Mouse (Mus musculus) MEL (cell line): ENCODE data around the gene Edem3. TPM values are rescaled to one million over a fixed set of nuclear protein-coding genes. Genes with fewer than 3 reads are reported as not detected.

ENCODE experiments used
- DNase-seq: peaks from one replicate; pipeline ENCODE4 v3.0.0; 2011; ENCODE audit warnings: low read depth, low spot score
- H3K27ac ChIP-seq: 2 replicates; pipeline ENCODE4 v1.5.1; 2012; ENCODE audit warnings: low read depth, mild to moderate bottlenecking, control low read depth, low read length, moderate library complexity; ENCODE audit not compliant: control insufficient read depth
- H3K27me3 ChIP-seq, 2 experiments: fragments of 150-350 bp in 1 of 2; sonication (generic) in 1 of 2; 2 replicates each; pipeline ENCODE4 v1.6.1; 2012; ENCODE audit warnings: low read length in 2 of 2, mild to moderate bottlenecking in 2 of 2, improper control_type of control experiment in 1 of 2, moderate library complexity in 1 of 2; ENCODE audit not compliant: insufficient read depth in 2 of 2, control insufficient read depth in 1 of 2
- H3K36me3 ChIP-seq, 2 experiments: 2 replicates each; pipeline ENCODE4 v1.6.1; 2012 to 2014; ENCODE audit warnings: low read length in 2 of 2, improper control_type of control experiment in 1 of 2, inconsistent platforms in 1 of 2, mild to moderate bottlenecking in 1 of 2; ENCODE audit not compliant: insufficient read depth in 2 of 2, control insufficient read depth in 1 of 2
- H3K4me1 ChIP-seq, 2 experiments: fragments of 150-350 bp in 1 of 2; sonication (generic) in 1 of 2; 2 replicates each; pipeline ENCODE4 v1.6.1; 2012; ENCODE audit warnings: low read length in 2 of 2, improper control_type of control experiment in 1 of 2, mild to moderate bottlenecking in 1 of 2; ENCODE audit not compliant: insufficient read depth in 2 of 2, control insufficient read depth in 1 of 2
- H3K4me3 ChIP-seq, 2 experiments: fragments of 150-350 bp in 1 of 2; sonication (generic) in 1 of 2; 2 replicates each; pipeline ENCODE4 v1.5.1; 2012; ENCODE audit warnings: low read depth in 2 of 2, low read length in 2 of 2, mild to moderate bottlenecking in 2 of 2, moderate library complexity in 2 of 2, control low read depth in 1 of 2, improper control_type of control experiment in 1 of 2; ENCODE audit not compliant: control insufficient read depth in 1 of 2, insufficient read depth in 1 of 2
- H3K79me2 ChIP-seq: 2 replicates; pipeline ENCODE4 v1.6.1; 2012; ENCODE audit warnings: mild to moderate bottlenecking, low read length, moderate library complexity; ENCODE audit not compliant: control insufficient read depth, poor library complexity, insufficient read depth
- H3K9ac ChIP-seq: 2 replicates; pipeline ENCODE4 v1.6.1; 2012; ENCODE audit warnings: low read depth, mild to moderate bottlenecking, control low read depth, low read length, moderate library complexity; ENCODE audit not compliant: control insufficient read depth, poor library complexity, severe bottlenecking
- H3K9me3 ChIP-seq: fragments of 150-350 bp; sonication (generic); replicated peaks from 2 replicates; pipeline ENCODE4 v1.6.1; 2012; ENCODE audit warnings: mild to moderate bottlenecking, low read length, improper control_type of control experiment, moderate library complexity; ENCODE audit not compliant: insufficient read depth
- BHLHE40 ChIP-seq: IDR thresholded peaks from 2 replicates; pipeline ENCODE4 v1.6.1; 2012; ENCODE audit warnings: low read depth, mild to moderate bottlenecking, inconsistent platforms, low read length, improper control_type of control experiment, borderline replicate concordance
- CTCF ChIP-seq, 3 experiments: IDR thresholded peaks in 2 of 3; conservative IDR thresholded peaks in 1 of 3; 2 replicates each; pipeline ENCODE4 v1.5.1; 2011 to 2012; ENCODE audit warnings: low read length in 3 of 3, low read depth in 2 of 3, mild to moderate bottlenecking in 2 of 3, improper control_type of control experiment in 1 of 3, inconsistent platforms in 1 of 3, mixed read lengths in 1 of 3, moderate library complexity in 1 of 3; ENCODE audit not compliant: control insufficient read depth in 1 of 3, insufficient read depth in 1 of 3, poor library complexity in 1 of 3, severe bottlenecking in 1 of 3
- E2F4 ChIP-seq: IDR thresholded peaks from 2 replicates; pipeline ENCODE4 v1.6.1; 2011; ENCODE audit warnings: low read depth, low read length, improper control_type of control experiment, borderline replicate concordance
- EP300 ChIP-seq, 2 experiments: IDR thresholded peaks; 2 replicates each; pipeline ENCODE4 v1.6.1; 2011; ENCODE audit warnings: improper control_type of control experiment in 2 of 2, low read length in 2 of 2, low read depth in 1 of 2, mild to moderate bottlenecking in 1 of 2
- ETS1 ChIP-seq: IDR thresholded peaks from 2 replicates; pipeline ENCODE4 v1.6.1; 2012; ENCODE audit warnings: low read depth, mild to moderate bottlenecking, inconsistent platforms, low read length, improper control_type of control experiment, moderate library complexity
- GABPA ChIP-seq: IDR thresholded peaks from 2 replicates; pipeline ENCODE4 v1.6.1; 2012; ENCODE audit warnings: low read depth, mild to moderate bottlenecking, inconsistent platforms, low read length, improper control_type of control experiment, moderate library complexity
- HCFC1 ChIP-seq: IDR thresholded peaks from 2 replicates; pipeline ENCODE4 v1.6.1; 2012; ENCODE audit warnings: low read depth, mild to moderate bottlenecking, inconsistent platforms, low read length, improper control_type of control experiment, moderate library complexity
- JUND ChIP-seq: IDR thresholded peaks from 2 replicates; pipeline ENCODE4 v1.6.1; 2011; ENCODE audit warnings: low read depth, mild to moderate bottlenecking, improper control_type of control experiment, low read length
- KAT2A ChIP-seq: conservative IDR thresholded peaks from 2 replicates; pipeline ENCODE4 v1.6.1; 2012; ENCODE audit warnings: low read depth, low read length, improper control_type of control experiment, inconsistent platforms
- MAX ChIP-seq: IDR thresholded peaks from 2 replicates; pipeline ENCODE4 v1.6.1; 2011; ENCODE audit warnings: low read length, improper control_type of control experiment
- MAZ ChIP-seq: IDR thresholded peaks from 2 replicates; pipeline ENCODE4 v1.6.1; 2012; ENCODE audit warnings: low read depth, mild to moderate bottlenecking, inconsistent platforms, low read length, improper control_type of control experiment
- MEF2A ChIP-seq: IDR thresholded peaks from 2 replicates; pipeline ENCODE4 v1.6.1; 2014; ENCODE audit warnings: low read depth, mild to moderate bottlenecking, inconsistent platforms, low read length, improper control_type of control experiment; ENCODE audit not compliant: poor library complexity, insufficient replicate concordance, severe bottlenecking; ENCODE audit errors: extremely low read depth
- MYC ChIP-seq: IDR thresholded peaks from 2 replicates; pipeline ENCODE4 v1.6.1; 2011; ENCODE audit warnings: low read depth, mild to moderate bottlenecking, low read length, improper control_type of control experiment, moderate library complexity
- NELFE ChIP-seq: IDR thresholded peaks from 2 replicates; pipeline ENCODE4 v1.6.1; 2011; ENCODE audit warnings: low read depth, low read length, improper control_type of control experiment
- NRF1 ChIP-seq: IDR thresholded peaks from 2 replicates; pipeline ENCODE4 v1.6.1; 2014; ENCODE audit warnings: low read depth, mild to moderate bottlenecking, inconsistent platforms, low read length, improper control_type of control experiment, moderate library complexity; ENCODE audit not compliant: poor library complexity, insufficient read depth, severe bottlenecking
- POLR2AphosphoS2 ChIP-seq: IDR thresholded peaks from 2 replicates; pipeline ENCODE4 v1.6.1; 2011; ENCODE audit warnings: low read length, improper control_type of control experiment
- POLR2AphosphoS5 ChIP-seq: IDR thresholded peaks from 2 replicates; pipeline ENCODE4 v1.6.1; 2012; ENCODE audit warnings: low read depth, borderline replicate concordance, mild to moderate bottlenecking, inconsistent platforms, low read length, moderate library complexity, mixed read lengths
- RAD21 ChIP-seq: IDR thresholded peaks from 2 replicates; pipeline ENCODE4 v1.6.1; 2011; ENCODE audit warnings: mild to moderate bottlenecking, low read depth, low read length, improper control_type of control experiment
- SIN3A ChIP-seq: IDR thresholded peaks from 2 replicates; pipeline ENCODE4 v1.6.1; 2012; ENCODE audit warnings: low read length, improper control_type of control experiment, inconsistent platforms
- SMC3 ChIP-seq: IDR thresholded peaks from 2 replicates; pipeline ENCODE4 v1.6.1; 2011; ENCODE audit warnings: low read depth, low read length, improper control_type of control experiment
- TAL1 ChIP-seq: IDR thresholded peaks from 2 replicates; pipeline ENCODE4 v1.6.1; 2012; ENCODE audit warnings: mild to moderate bottlenecking, inconsistent platforms, low read length, moderate library complexity, mixed read lengths
- TBP ChIP-seq: IDR thresholded peaks from 2 replicates; pipeline ENCODE4 v1.8.0; 2011; ENCODE audit warnings: low read depth, low read length, improper control_type of control experiment
- UBTF ChIP-seq: IDR thresholded peaks from 2 replicates; pipeline ENCODE4 v1.6.1; 2012; ENCODE audit warnings: low read depth, mild to moderate bottlenecking, inconsistent platforms, low read length, improper control_type of control experiment, moderate library complexity, borderline replicate concordance; ENCODE audit not compliant: insufficient read depth
- USF1 ChIP-seq: IDR thresholded peaks from 2 replicates; pipeline ENCODE4 v1.6.1; 2014; ENCODE audit warnings: low read depth, mild to moderate bottlenecking, inconsistent platforms, low read length, improper control_type of control experiment, moderate library complexity
- USF2 ChIP-seq, 2 experiments: IDR thresholded peaks; 2 replicates each; pipeline ENCODE4 v1.6.1; 2011 to 2012; ENCODE audit warnings: improper control_type of control experiment in 2 of 2, low read length in 2 of 2, borderline replicate concordance in 1 of 2, inconsistent platforms in 1 of 2, low read depth in 1 of 2, mild to moderate bottlenecking in 1 of 2; ENCODE audit not compliant: insufficient read depth in 1 of 2
- ZC3H11A ChIP-seq: IDR thresholded peaks from 2 replicates; pipeline ENCODE4 v1.6.1; 2012; ENCODE audit warnings: low read depth, mild to moderate bottlenecking, inconsistent platforms, low read length, improper control_type of control experiment
- ZMIZ1 ChIP-seq: IDR thresholded peaks from 2 replicates; pipeline ENCODE4 v1.6.1; 2012; ENCODE audit warnings: low read depth, mild to moderate bottlenecking, inconsistent platforms, low read length, improper control_type of control experiment, moderate library complexity
- ZNF384 ChIP-seq: IDR thresholded peaks from 2 replicates; pipeline ENCODE4 v1.6.1; 2012; ENCODE audit warnings: low read depth, mild to moderate bottlenecking, inconsistent platforms, low read length, improper control_type of control experiment
- polyA plus RNA-seq, 2 experiments: library from polyadenylated mRNA; stranded (reverse) in 1 of 2; unstranded in 1 of 2; fragments of >175 nt in 1 of 2; fragments of >200 nt in 1 of 2; gene quantifications; 2 replicates each; pipeline versions ENCODE4 v1.2.1 to v1.2.4; 2012; ENCODE audit warnings: low replicate concordance in 2 of 2, low read depth in 1 of 2; ENCODE audit not compliant: insufficient read length in 2 of 2, insufficient read depth in 1 of 2, missing spikeins in 1 of 2
- total RNA-seq: library from RNA; depleted of rRNA; stranded (reverse); fragments of 300-350 nt; gene quantifications from 2 replicates; pipeline ENCODE4 v1.2.3, GENCODE M21; 2012

The Edem3 gene
- total and polyA plus RNA-seq, 3 experiments = 11.6 to 15.6 TPM; not detected in 1

GRCm38 (mm10) chr1:151849993-151850608, 94.9 kb downstream of the Edem3 start:
- H3K79me2 ChIP-seq = no peaks in the 10 kb centered on the region
- H3K27ac ChIP-seq = no peak overlapping the region
- H3K36me3 ChIP-seq = no peaks in the 10 kb centered on the region
- H3K27me3 ChIP-seq = peaks cover 0 to 3% of the 10 kb centered on the region in 2 experiments; a peak in 2 of 4 replicates
- no peak for DNase-seq
- no peak for TF ChIP-seq ZNF384
- TF ChIP-seq CTCF (IDR thresholded peaks at IDR 0.05 in 2 of 3, conservative IDR thresholded peaks at IDR 0.05 in 1 of 3; ENCODE audit: control insufficient read depth in 1 of 3, insufficient read depth in 1 of 3, low read depth in 2 of 3, low read length in 3 of 3, poor library complexity in 1 of 3, severe bottlenecking in 1 of 3) = no peak
- TF ChIP-seq KAT2A = no peak
- no peak for TF ChIP-seq ZMIZ1
- no peak for TF ChIP-seq BHLHE40
- TF ChIP-seq UBTF = no peak
- no peaks in the 10 kb centered on the region for H3K4me1 ChIP-seq
- H3K4me3 ChIP-seq = no peak overlapping the region
- no peaks in the 10 kb centered on the region for H3K9me3 ChIP-seq
- no peak overlapping the region for H3K9ac ChIP-seq

GRCm38 (mm10) chr1:151851051-151851848, 96.1 kb downstream of the Edem3 start:
- no peaks in the 10 kb centered on the region for H3K36me3 ChIP-seq
- H3K79me2 ChIP-seq = no peaks in the 10 kb centered on the region
- no peak overlapping the region for H3K4me3 ChIP-seq
- peaks cover 0 to 3% of the 10 kb centered on the region in 2 experiments; a peak in 2 of 4 replicates for H3K27me3 ChIP-seq
- DNase-seq = peak; percentile 25
- H3K27ac ChIP-seq = no peak overlapping the region
- no peaks in the 10 kb centered on the region for H3K9me3 ChIP-seq
- H3K4me1 ChIP-seq = no peaks in the 10 kb centered on the region
- no peak overlapping the region for H3K9ac ChIP-seq
- no peak for TF ChIP-seq HCFC1
- no peak for TF ChIP-seq TAL1
- TF ChIP-seq EP300 (IDR thresholded peaks at IDR 0.05; ENCODE audit: low read depth in 1 of 2, low read length in 2 of 2) = no peak
- TF ChIP-seq MYC = no peak
- TF ChIP-seq UBTF = no peak
- no peak for TF ChIP-seq MEF2A
- TF ChIP-seq NELFE = no peak
- no peak for TF ChIP-seq SIN3A
- no peak for TF ChIP-seq ZMIZ1
- no peak for TF ChIP-seq JUND
- TF ChIP-seq POLR2AphosphoS5 = no peak
- no peak for TF ChIP-seq E2F4
- no peak for TF ChIP-seq ZNF384
- no peak for TF ChIP-seq MAX
- TF ChIP-seq USF2 (IDR thresholded peaks at IDR 0.05; ENCODE audit: borderline replicate concordance in 1 of 2, insufficient read depth in 1 of 2, low read depth in 1 of 2, low read length in 2 of 2) = no peak
- no peak for TF ChIP-seq GABPA
- peak; percentile 65 for TF ChIP-seq RAD21
- TF ChIP-seq ETS1 = no peak
- TF ChIP-seq MAZ = no peak
- peak; percentile 82 for TF ChIP-seq SMC3
- peak; percentile 59 for TF ChIP-seq ZC3H11A
- TF ChIP-seq USF1 = no peak
- no peak for TF ChIP-seq POLR2AphosphoS2
- no peak for TF ChIP-seq TBP
- TF ChIP-seq BHLHE40 = no peak
- TF ChIP-seq NRF1 = no peak
